ENCODE assay signal across 8 mouse cellular contexts in genomic region chr6:115987096-115987747, GRCm38 (mm10). TPM values are rescaled to one million over a fixed set of nuclear protein-coding genes. Genes with fewer than 3 reads are reported as not detected.
DNase-seq lines count a peak whose midpoint lies in the region; ATAC-seq lines count a peak whose summit lies in the region.
"Had no signal": no experiment of that assay in that cellular context is flagged by ENCODE, and none has a peak within 500 bp of the region (broad histone marks: within the 10 kb centered on the region; RNA-seq: fewer than 3 reads in every experiment).

No protein-coding gene starts in this region.

- 66% methylated on average over 9 of the region's 9 CpGs for WGBS in embryonic facial prominence, embryonic 10.5 days

- no peaks in the 10 kb centered on the region for H3K9me3 ChIP-seq in embryonic facial prominence, embryonic 10.5 days

- H3K27ac ChIP-seq in embryonic facial prominence, embryonic 10.5 days (replicated peaks), result peak overlapping the region; percentile 62

- H3K4me3 ChIP-seq in embryonic facial prominence, embryonic 10.5 days, result peak overlapping the region; percentile 15; the same call in 1 of the 2 replicates

- peaks cover 68% of the 10 kb centered on the region for H3K27me3 ChIP-seq in embryonic facial prominence, embryonic 10.5 days (replicated peaks; ENCODE audit: low read depth, poor library complexity, severe bottlenecking)

- H3K4me1 ChIP-seq in embryonic facial prominence, embryonic 10.5 days, result peaks cover 67% of the 10 kb centered on the region

- H3K36me3 ChIP-seq in embryonic facial prominence, embryonic 10.5 days (replicated peaks), result no peaks in the 10 kb centered on the region

- peak; percentile 61 for DNase-seq in kidney, adult 9 months
- DNase-seq in kidney, adult 18-20 months, result no peak
- DNase-seq in adrenal gland, postnatal 36 days, result peak; percentile 83 to 86
- DNase-seq in embryonic facial prominence, embryonic 10.5 days (ENCODE audit: low spot score), result no peak
- DNase-seq in thymus, postnatal 10 days (ENCODE audit: low spot score in 2 of 2), result no peak
- DNase-seq in right cerebral cortex, adult 18-20 months, result no peak

- 0 out of 2 replicates have a peak, but pooled peaks have one; percentile 19 for ATAC-seq in megakaryocyte, adult 5-6 weeks (ENCODE audit: poor library complexity, severe bottlenecking)

RNA-seq across cellular contexts. Expression of gene Plxnd1, which starts 7.6 kb away (rescaled TPM):
- 100 to 1,000 TPM; 140 to 167 TPM for total RNA-seq in adrenal gland, postnatal 36 days (2021)
- 26.8 and 28.1 TPM in 2 replicates for polyA plus RNA-seq in embryonic facial prominence, embryonic 10.5 days (2016; fragmentation: Nextera tagmentation; extraction: Ambion mirVana)
- 151 and 156 TPM in 2 replicates for total RNA-seq in megakaryocyte, adult 5-6 weeks (2015)
- total RNA-seq in megakaryocyte, adult 5-6 weeks (2017), result 88.0 and 90.9 TPM in 2 replicates

RNA-seq across cellular contexts. Expression of gene H1foo, which starts 42.5 kb away (rescaled TPM):
- total RNA-seq in adrenal gland, postnatal 36 days (2021), result not detected
- not detected in 2 replicates for polyA plus RNA-seq in embryonic facial prominence, embryonic 10.5 days (2016; fragmentation: Nextera tagmentation; extraction: Ambion mirVana)
- not detected in 2 replicates for total RNA-seq in megakaryocyte, adult 5-6 weeks (2015)
- total RNA-seq in megakaryocyte, adult 5-6 weeks (2017), result not detected in 2 replicates
- polyA plus RNA-seq: large intestine, adult 2 months had no signal

RNA-seq across cellular contexts. Expression of gene Rho, which starts 55.7 kb away (rescaled TPM):
- under 1 TPM; 0.23 to 0.59 TPM for total RNA-seq in adrenal gland, postnatal 36 days (2021)
- 0.33 and 0.51 TPM in 2 replicates for polyA plus RNA-seq in embryonic facial prominence, embryonic 10.5 days (2016; fragmentation: Nextera tagmentation; extraction: Ambion mirVana)
- total RNA-seq in megakaryocyte, adult 5-6 weeks (2015), result 0.41 TPM in 1 of 2 replicates, not detected in the other
- total RNA-seq in megakaryocyte, adult 5-6 weeks (2017), result 0.04 TPM in 1 of 2 replicates, not detected in the other

Comparison
In these comparisons a context has a peak if more than half of its experiments do, and no peak if none do; other contexts are left out.
1. DNase-seq: peak in kidney, adult 9 months (single experiment) and adrenal gland, postnatal 36 days (2 of 2); none in kidney, adult 18-20 months (single experiment), embryonic facial prominence, embryonic 10.5 days (single experiment), thymus, postnatal 10 days (0 of 2) and right cerebral cortex, adult 18-20 months (single experiment).